Mouse (Mus musculus) intestine, embryonic 15.5 days (tissue): ENCODE results near the gene Eddm3b. TPM values are rescaled to one million over a fixed set of nuclear protein-coding genes. Genes with fewer than 3 reads are reported as not detected.

Source experiments
- polyA plus RNA-seq: library from polyadenylated mRNA; unstranded; fragments of >200 nt; fragmentation: Nextera tagmentation; extraction: Ambion mirVana; gene quantifications from 2 replicates; pipeline ENCODE4 v1.2.1, GENCODE M21; 2015

Gene Eddm3b
- polyA plus RNA-seq, 1 experiment from 2014 or later, result not detected

Other genes starting within 250 kb of the Eddm3b start
- gene Tep1, start 243.9 kb upstream of the Eddm3b start, polyA plus RNA-seq, result 10.4 and 13.3 TPM in 2 replicates
- 0.23 and 0.29 TPM in 2 replicates for gene Klhl33, start 216.9 kb upstream of the Eddm3b start, polyA plus RNA-seq
- gene Osgep, start 189.5 kb upstream of the Eddm3b start, polyA plus RNA-seq, result 134 and 136 TPM in 2 replicates
- 236 and 265 TPM in 2 replicates for gene Apex1, start 189.5 kb upstream of the Eddm3b start, polyA plus RNA-seq
- gene Pip4p1, start 183.6 kb upstream of the Eddm3b start, polyA plus RNA-seq, result 65.5 and 67.5 TPM in 2 replicates
- gene Pnp, start 183.3 kb upstream of the Eddm3b start, polyA plus RNA-seq, result 96.6 and 99.1 TPM in 2 replicates
- not detected in 2 replicates for gene Gm49342, start 169.9 kb upstream of the Eddm3b start, polyA plus RNA-seq
- 2.6 and 3.0 TPM in 2 replicates for gene Pnp2, start 158.4 kb upstream of the Eddm3b start, polyA plus RNA-seq
- 0.33 and 0.43 TPM in 2 replicates for gene Rnase10, start 106.7 kb upstream of the Eddm3b start, polyA plus RNA-seq
- not detected in 2 replicates for gene Rnase9, start 72.6 kb upstream of the Eddm3b start, polyA plus RNA-seq
- not detected in 2 replicates for gene Rnase11, start 64.3 kb upstream of the Eddm3b start, polyA plus RNA-seq
- gene Rnase12, start 56.8 kb upstream of the Eddm3b start, polyA plus RNA-seq, result 0.48 and 0.68 TPM in 2 replicates
- not detected in 2 replicates for gene Olfr750, start 40.0 kb upstream of the Eddm3b start, polyA plus RNA-seq
- 209 and 240 TPM in 2 replicates for gene Rnase4, start 23.3 kb upstream of the Eddm3b start, polyA plus RNA-seq
- gene Ang, start 23.3 kb upstream of the Eddm3b start, polyA plus RNA-seq, result 51.6 and 73.0 TPM in 2 replicates
- gene Rnase6, start 9.5 kb downstream of the Eddm3b start, polyA plus RNA-seq, result 1.3 and 2.0 TPM in 2 replicates
- gene Rnase1, start 32.4 kb downstream of the Eddm3b start, polyA plus RNA-seq, result 27.9 and 88.1 TPM in 2 replicates
- gene Rnase2b, start 47.8 kb downstream of the Eddm3b start, polyA plus RNA-seq, result not detected in 2 replicates
- not detected in 2 replicates for gene Ang2, start 84.7 kb downstream of the Eddm3b start, polyA plus RNA-seq
- not detected in 2 replicates for gene Ear14, start 89.0 kb downstream of the Eddm3b start, polyA plus RNA-seq
- gene Rnase2a, start 141.7 kb downstream of the Eddm3b start, polyA plus RNA-seq, result not detected in 2 replicates
- gene Gm7247, start 247.3 kb downstream of the Eddm3b start, polyA plus RNA-seq, result not detected in 2 replicates